Mouse (Mus musculus): Measurements from ENCODE around the gene Lyrm7. TPM values are rescaled to one million over a fixed set of nuclear protein-coding genes. Genes with fewer than 3 reads are reported as not detected.
"Not testable (repeated sequence)": the region's sequence is repeated elsewhere in the genome, so short reads cannot be mapped to it uniquely, and the experiment has no call there.

The Lyrm7 gene
- polyA plus RNA-seq, 1 experiment from 2014 or later = 14.1 TPM

GRCm38 (mm10) chr11:54897470-54897869 is 36.8 kb upstream of the Lyrm7 start:
- no peak overlapping the region for H3K9ac ChIP-seq
- ATAC-seq (replicated peaks) = no peak

GRCm38 (mm10) chr11:54896646-54897045 is 35.9 kb upstream of the Lyrm7 start:
- H3K9me3 ChIP-seq; H3K36me3 ChIP-seq (replicated peaks); H3K9ac ChIP-seq; ATAC-seq (replicated peaks); H3K4me3 ChIP-seq; H3K27me3 ChIP-seq (replicated peaks); H3K27ac ChIP-seq; H3K4me1 ChIP-seq; H3K4me2 ChIP-seq: not testable (repeated sequence)
- WGBS = 91% methylated on average over 3 of the region's 3 CpGs

More at GRCm38 (mm10) chr11:54897470-54897869, 36.8 kb upstream of the Lyrm7 start:
- H3K27ac ChIP-seq = no peak overlapping the region
- peaks cover 3% of the 10 kb centered on the region; the same call in 1 of the 2 replicates for H3K4me1 ChIP-seq
- H3K4me2 ChIP-seq = no peak overlapping the region
- H3K9me3 ChIP-seq = no peaks in the 10 kb centered on the region
- H3K36me3 ChIP-seq (replicated peaks) = no peaks in the 10 kb centered on the region
- H3K27me3 ChIP-seq (replicated peaks) = no peaks in the 10 kb centered on the region
- H3K4me3 ChIP-seq = no peak overlapping the region
- WGBS = 58% methylated on average over 5 of the region's 5 CpGs

- no peaks in the 10 kb centered on the region for H3K4me1 ChIP-seq
- no peaks in the 10 kb centered on the region for H3K27me3 ChIP-seq (replicated peaks)
- 72% methylated on average over 9 of the region's 9 CpGs for WGBS
- ATAC-seq (replicated peaks) = no peak
- no peak overlapping the region for H3K4me2 ChIP-seq
- no peaks in the 10 kb centered on the region for H3K36me3 ChIP-seq (replicated peaks)
- no peak overlapping the region for H3K9ac ChIP-seq
- no peak overlapping the region for H3K27ac ChIP-seq
- no peaks in the 10 kb centered on the region for H3K9me3 ChIP-seq
- H3K4me3 ChIP-seq = no peak overlapping the region
Observed at GRCm38 (mm10) chr11:54894589-54894988, 33.9 kb upstream of the Lyrm7 start.

GRCm38 (mm10) chr11:54892091-54892490 is 31.4 kb upstream of the Lyrm7 start:
- no peaks in the 10 kb centered on the region for H3K9me3 ChIP-seq
- no peak overlapping the region for H3K4me3 ChIP-seq
- H3K36me3 ChIP-seq (replicated peaks) = no peaks in the 10 kb centered on the region
- ATAC-seq (replicated peaks) = no peak
- H3K27ac ChIP-seq = no peak overlapping the region
- H3K27me3 ChIP-seq (replicated peaks) = no peaks in the 10 kb centered on the region
- no peaks in the 10 kb centered on the region for H3K4me1 ChIP-seq
- 62% methylated on average over 7 of the region's 7 CpGs for WGBS
- H3K4me2 ChIP-seq = no peak overlapping the region
- no peak overlapping the region for H3K9ac ChIP-seq

GRCm38 (mm10) chr11:54891341-54891740 is 30.6 kb upstream of the Lyrm7 start:
- Histone ChIP-seq H3K27ac (no peak overlapping the region), H3K4me2 (no peak overlapping the region), H3K9me3 (no peaks in the 10 kb centered on the region), H3K4me3 (no peak overlapping the region), H3K9ac (no peak overlapping the region), H3K36me3 (replicated peaks) (no peaks in the 10 kb centered on the region), H3K27me3 (replicated peaks) (no peaks in the 10 kb centered on the region), H3K4me1 (no peaks in the 10 kb centered on the region)
- ATAC-seq (replicated peaks) = no peak
- WGBS = 85% methylated on average over 5 of the region's 5 CpGs

- Histone ChIP-seq H3K4me2 (no peak overlapping the region), H3K4me3 (no peak overlapping the region), H3K9me3 (no peaks in the 10 kb centered on the region), H3K27me3 (replicated peaks) (no peaks in the 10 kb centered on the region), H3K36me3 (replicated peaks) (no peaks in the 10 kb centered on the region), H3K27ac (no peak overlapping the region), H3K9ac (no peak overlapping the region), H3K4me1 (no peaks in the 10 kb centered on the region)
- ATAC-seq (replicated peaks) = no peak
- 86% methylated on average over 6 of the region's 6 CpGs for WGBS
Observed at GRCm38 (mm10) chr11:54887927-54888326, 27.2 kb upstream of the Lyrm7 start.

GRCm38 (mm10) chr11:54885406-54885805 is 24.7 kb upstream of the Lyrm7 start:
- Histone ChIP-seq H3K4me3 (no peak overlapping the region), H3K4me2 (no peak overlapping the region), H3K9ac (no peak overlapping the region), H3K27me3 (replicated peaks) (no peaks in the 10 kb centered on the region), H3K36me3 (replicated peaks) (no peaks in the 10 kb centered on the region), H3K4me1 (no peaks in the 10 kb centered on the region), H3K27ac (no peak overlapping the region), H3K9me3 (no peaks in the 10 kb centered on the region)
- no peak for ATAC-seq (replicated peaks)
- 84% methylated on average over 2 of the region's 2 CpGs for WGBS

GRCm38 (mm10) chr11:54884937-54885336 is 24.2 kb upstream of the Lyrm7 start:
- H3K4me3 ChIP-seq = no peak overlapping the region
- 46% methylated on average over 5 of the region's 5 CpGs for WGBS
- H3K27me3 ChIP-seq (replicated peaks) = no peaks in the 10 kb centered on the region
- no peak; the same call in 1 of the 2 replicates for ATAC-seq (replicated peaks)
- H3K9me3 ChIP-seq = no peaks in the 10 kb centered on the region
- H3K36me3 ChIP-seq (replicated peaks) = no peaks in the 10 kb centered on the region
- H3K9ac ChIP-seq = no peak overlapping the region
- H3K27ac ChIP-seq = no peak overlapping the region
- H3K4me2 ChIP-seq = no peak overlapping the region
- no peaks in the 10 kb centered on the region for H3K4me1 ChIP-seq

- Histone ChIP-seq H3K4me1 (no peaks in the 10 kb centered on the region), H3K4me2 (no peak overlapping the region), H3K4me3 (no peak overlapping the region), H3K9ac (no peak overlapping the region), H3K9me3 (no peaks in the 10 kb centered on the region), H3K27me3 (replicated peaks) (no peaks in the 10 kb centered on the region), H3K36me3 (replicated peaks) (no peaks in the 10 kb centered on the region), H3K27ac (no peak overlapping the region)
- 81% methylated on average over 5 of the region's 5 CpGs for WGBS
- no peak for ATAC-seq (replicated peaks)
Observed at GRCm38 (mm10) chr11:54884197-54884828, 23.6 kb upstream of the Lyrm7 start.

- H3K27me3 ChIP-seq (replicated peaks) = no peaks in the 10 kb centered on the region
- no peak overlapping the region for H3K27ac ChIP-seq
- H3K9me3 ChIP-seq = no peaks in the 10 kb centered on the region
- no peak overlapping the region for H3K9ac ChIP-seq
- no peak overlapping the region for H3K4me2 ChIP-seq
- H3K4me3 ChIP-seq = no peak overlapping the region
- H3K36me3 ChIP-seq (replicated peaks) = no peaks in the 10 kb centered on the region
- no peaks in the 10 kb centered on the region for H3K4me1 ChIP-seq
- ATAC-seq (replicated peaks) = no peak
- whole genome bisulfite sequencing = 46% methylated on average over 8 of the region's 8 CpGs
Observed at GRCm38 (mm10) chr11:54882671-54883070, 22.0 kb upstream of the Lyrm7 start.

- no peaks in the 10 kb centered on the region for H3K36me3 ChIP-seq (replicated peaks)
- no peaks in the 10 kb centered on the region for H3K27me3 ChIP-seq (replicated peaks)
- WGBS = 11% methylated on average over 2 of the region's 2 CpGs
- no peaks in the 10 kb centered on the region for H3K4me1 ChIP-seq
- ATAC-seq (replicated peaks) = no peak
- H3K27ac ChIP-seq = no peak overlapping the region
- H3K9me3 ChIP-seq = no peaks in the 10 kb centered on the region
- no peak overlapping the region for H3K4me2 ChIP-seq
- H3K9ac ChIP-seq = no peak overlapping the region
- no peak overlapping the region for H3K4me3 ChIP-seq
Observed at GRCm38 (mm10) chr11:54881051-54881474, 20.3 kb upstream of the Lyrm7 start.

GRCm38 (mm10) chr11:54879922-54880321 is 19.2 kb upstream of the Lyrm7 start:
- Histone ChIP-seq H3K9ac (no peak overlapping the region), H3K27me3 (replicated peaks) (no peaks in the 10 kb centered on the region), H3K36me3 (replicated peaks) (no peaks in the 10 kb centered on the region), H3K4me3 (no peak overlapping the region), H3K4me1 (no peaks in the 10 kb centered on the region), H3K27ac (no peak overlapping the region), H3K9me3 (no peaks in the 10 kb centered on the region), H3K4me2 (no peak overlapping the region)
- 81% methylated on average over 10 of the region's 10 CpGs for WGBS
- no peak for ATAC-seq (replicated peaks)

GRCm38 (mm10) chr11:54879434-54879833 is 18.7 kb upstream of the Lyrm7 start:
- no peak overlapping the region for H3K9ac ChIP-seq
- 0 out of 2 replicates have a peak, but pooled peaks cover under 1% of the 10 kb centered on the region for H3K36me3 ChIP-seq (replicated peaks)
- no peak overlapping the region for H3K27ac ChIP-seq
- no peak overlapping the region for H3K4me2 ChIP-seq
- 0 out of 2 replicates have a peak, but pooled peaks have one; percentile 52 for ATAC-seq (replicated peaks)
- 37% methylated on average over 4 of the region's 4 CpGs for WGBS
- H3K27me3 ChIP-seq (replicated peaks) = no peaks in the 10 kb centered on the region
- no peak overlapping the region for H3K4me3 ChIP-seq
- no peaks in the 10 kb centered on the region for H3K4me1 ChIP-seq
- no peaks in the 10 kb centered on the region for H3K9me3 ChIP-seq
